Mouse (Mus musculus) heart, embryonic 14.5 days (tissue): Measurements from ENCODE around the gene Adk. TPM values are rescaled to one million over a fixed set of nuclear protein-coding genes. Genes with fewer than 3 reads are reported as not detected.
"Not testable (repeated sequence)": the region's sequence is repeated elsewhere in the genome, so short reads cannot be mapped to it uniquely, and the experiment has no call there.

Experiments
- ATAC-seq: fragments of 200-750 bp; cut with Nextera tagmentation; 2 replicates; pipeline ENCODE4 v1.8.0; 2017; ENCODE audit warnings: low read depth, moderate TSS enrichment; ENCODE audit not compliant: insufficient number of reproducible peaks, insufficient read depth, low FRiP score
- H3K27ac ChIP-seq, 2 experiments: fragments of 200-500 bp in 1 of 2; fragments of 300-500 bp in 1 of 2; sonication (generic) in 1 of 2; replicated peaks in 1 of 2; 2 replicates each; pipeline ENCODE4 v1.5.1; 2012 to 2014; ENCODE audit warnings: low read depth in 2 of 2, low read length in 2 of 2, control low read depth in 1 of 2, mild to moderate bottlenecking in 1 of 2, mixed read lengths in 1 of 2; ENCODE audit not compliant: control insufficient read depth in 1 of 2, insufficient read depth in 1 of 2
- H3K27me3 ChIP-seq: fragments of 300-500 bp; sonication (generic); 2 replicates; pipeline ENCODE4 v1.6.1; 2014; ENCODE audit warnings: mild to moderate bottlenecking, low read length, control low read depth; ENCODE audit not compliant: control insufficient read depth, insufficient read depth
- H3K36me3 ChIP-seq: fragments of 300-500 bp; sonication (generic); 2 replicates; pipeline ENCODE4 v1.6.1; 2014; ENCODE audit warnings: mild to moderate bottlenecking, control low read depth, low read length, mixed read lengths; ENCODE audit not compliant: control insufficient read depth, insufficient read depth
- H3K4me1 ChIP-seq, 2 experiments: fragments of 200-500 bp in 1 of 2; fragments of 300-500 bp in 1 of 2; sonication (generic) in 1 of 2; 2 replicates each; pipeline ENCODE4 v1.6.1; 2012 to 2014; ENCODE audit warnings: low read length in 2 of 2, control low read depth in 1 of 2, mixed read lengths in 1 of 2; ENCODE audit not compliant: control insufficient read depth in 2 of 2, insufficient read depth in 2 of 2
- H3K4me2 ChIP-seq: fragments of 300-500 bp; sonication (generic); 2 replicates; pipeline ENCODE4 v1.6.1; 2014; ENCODE audit warnings: mild to moderate bottlenecking, low read length
- H3K4me3 ChIP-seq, 2 experiments: fragments of 200-500 bp in 1 of 2; fragments of 300-500 bp in 1 of 2; sonication (generic) in 1 of 2; 2 replicates each; pipeline ENCODE4 v1.5.1; 2012 to 2014; ENCODE audit warnings: low read length in 2 of 2, mild to moderate bottlenecking in 2 of 2, control low read depth in 1 of 2, low read depth in 1 of 2, moderate library complexity in 1 of 2; ENCODE audit not compliant: control insufficient read depth in 1 of 2, insufficient read depth in 1 of 2
- H3K9ac ChIP-seq: fragments of 300-500 bp; sonication (generic); 2 replicates; pipeline ENCODE4 v1.6.1; 2014; ENCODE audit warnings: mild to moderate bottlenecking, low read length
- H3K9me3 ChIP-seq: fragments of 300-500 bp; sonication (generic); 2 replicates; pipeline ENCODE4 v1.6.1; 2016; ENCODE audit warnings: low read length, control low read depth; ENCODE audit not compliant: control insufficient read depth
- WGBS: fragments of 180-500 bp; shearing (Covaris S2); extraction: QIAGEN DNeasy Blood & Tissue Kit; methylation state at CpG from one replicate; pipeline ENCODE4 v1.1.7; 2014; 5-methylcytosine and 5-hydroxymethylcytosine counted together
- polyA plus RNA-seq: library from polyadenylated mRNA; unstranded; fragments of >200 nt; fragmentation: Nextera tagmentation; extraction: Ambion mirVana; gene quantifications from 2 replicates; pipeline ENCODE4 v1.2.1, GENCODE M21; 2014

Gene Adk
- polyA plus RNA-seq, 1 experiment from 2014 or later: 250 TPM

DNA sequence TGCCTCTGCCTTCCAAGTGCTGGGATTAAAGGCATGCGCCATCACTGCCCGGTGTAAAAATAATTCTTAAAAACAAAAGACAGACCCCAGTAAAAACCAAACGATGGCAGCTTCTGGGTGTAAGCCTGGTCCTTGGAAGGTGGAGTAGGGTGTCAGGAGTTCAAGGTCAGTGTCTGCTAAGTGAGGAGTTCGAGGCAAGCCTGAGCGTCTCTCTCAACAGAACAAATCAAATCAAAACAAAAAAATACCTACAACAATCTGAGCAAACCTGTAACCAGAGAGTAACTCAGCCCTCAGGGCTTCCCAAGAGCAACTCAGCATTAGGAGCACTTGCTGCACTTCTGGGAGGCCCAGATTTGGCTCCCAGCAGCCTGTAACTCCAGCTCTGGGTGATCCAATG, 427.8 kb downstream of the Adk start:
- no peak overlapping the region for H3K9ac ChIP-seq
- no peak overlapping the region for H3K4me2 ChIP-seq
- no peak overlapping the region for H3K4me3 ChIP-seq
- no peak for ATAC-seq
- no peaks in the 10 kb centered on the region for H3K27me3 ChIP-seq
- H3K36me3 ChIP-seq: no peaks in the 10 kb centered on the region
- WGBS: 89% methylated on average over 5 of the region's 5 CpGs
- no peak overlapping the region for H3K27ac ChIP-seq
- H3K4me1 ChIP-seq: 0 out of 4 replicates have a peak, but pooled peaks cover 0 to 4% of the 10 kb centered on the region in 2 experiments
- no peaks in the 10 kb centered on the region for H3K9me3 ChIP-seq

DNA sequence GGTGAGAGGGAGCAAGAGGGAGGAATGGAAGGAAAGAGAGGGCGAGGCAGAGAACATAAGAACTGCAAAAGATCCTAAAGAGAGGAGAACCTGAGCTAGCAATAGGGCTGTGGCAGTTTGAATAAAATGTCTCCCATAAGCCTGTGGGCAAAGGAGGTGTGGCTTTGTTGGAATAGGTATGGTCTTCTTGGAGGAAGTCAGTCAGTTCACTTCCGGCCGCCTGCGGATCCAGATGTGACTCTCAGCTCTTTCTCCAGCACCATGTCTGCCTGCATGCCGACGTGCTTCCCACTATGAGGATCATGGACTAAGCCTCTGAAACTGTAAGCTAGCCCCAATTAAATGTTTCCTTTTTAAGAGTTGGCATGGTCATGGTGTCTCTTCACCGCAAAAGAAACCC, 428.9 kb downstream of the Adk start, which contains the start of gene Kat6b:
Gene Kat6b (plus strand): TSS at position 204 of the 400 bp plus-strand sequence.
- Histone ChIP-seq H3K4me3 (no peak within 1 kb of the TSS), H3K9me3 (no peaks in the 10 kb centered on the region), H3K27ac (no peak within 1 kb of the TSS), H3K27me3 (no peaks in the 10 kb centered on the region), H3K9ac (no peak within 1 kb of the TSS), H3K4me2 (no peak within 1 kb of the TSS), H3K4me1 (no peaks in the 10 kb centered on the region), H3K36me3 (no peaks in the 10 kb centered on the region)
- no peak for ATAC-seq
- WGBS: 93% methylated on average over 7 of the region's 7 CpGs

DNA sequence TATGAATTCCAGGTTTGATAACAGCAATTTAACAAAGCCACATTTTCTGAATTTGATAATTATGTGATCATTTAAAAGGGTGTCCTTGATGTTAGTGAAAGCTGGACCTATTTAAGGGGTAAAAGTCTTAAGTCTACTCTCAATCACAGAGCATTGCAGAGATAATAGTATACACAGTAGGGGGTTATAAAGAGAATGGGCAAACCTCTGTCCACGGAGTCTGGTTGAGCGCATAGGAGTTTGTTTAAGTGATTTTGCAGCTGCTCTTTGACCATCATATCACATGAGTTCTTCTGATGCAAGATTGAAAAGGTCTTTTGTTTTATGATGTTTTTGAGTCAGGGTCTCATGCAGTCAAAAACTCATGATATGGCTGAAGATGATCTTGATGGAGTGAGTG, 431.8 kb downstream of the Adk start:
- Histone ChIP-seq H3K4me3 (no peak overlapping the region), H3K9me3 (no peaks in the 10 kb centered on the region), H3K9ac (no peak overlapping the region), H3K27me3 (no peaks in the 10 kb centered on the region), H3K27ac (no peak overlapping the region), H3K36me3 (no peaks in the 10 kb centered on the region), H3K4me2 (no peak overlapping the region), H3K4me1 (no peaks in the 10 kb centered on the region)
- no peak for ATAC-seq
- WGBS: 83% methylated on average over 2 of the region's 2 CpGs

DNA sequence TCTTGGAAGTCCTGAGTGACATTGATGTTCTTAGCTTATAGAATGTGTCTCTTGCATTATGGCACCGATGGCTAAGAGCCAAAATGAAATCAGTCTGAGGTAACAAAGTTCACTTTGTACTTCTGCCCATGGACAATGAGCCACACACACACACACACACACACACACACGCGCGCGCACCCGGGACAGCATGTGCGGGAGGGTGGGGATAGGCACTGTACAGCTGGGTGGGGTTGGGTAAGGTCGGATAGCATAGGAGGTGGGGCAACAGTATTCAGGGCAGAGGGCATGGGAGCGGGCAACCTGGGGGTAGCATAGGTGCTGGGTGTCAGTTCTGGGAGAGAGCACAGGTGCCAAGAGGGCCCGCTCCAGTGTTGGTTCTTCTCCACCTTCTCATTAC, 432.3 kb downstream of the Adk start:
- Histone ChIP-seq H3K9me3 (no peaks in the 10 kb centered on the region), H3K9ac (no peak overlapping the region), H3K4me3 (no peak overlapping the region), H3K4me1 (no peaks in the 10 kb centered on the region), H3K36me3 (no peaks in the 10 kb centered on the region), H3K4me2 (no peak overlapping the region), H3K27ac (no peak overlapping the region), H3K27me3 (no peaks in the 10 kb centered on the region)
- no peak for ATAC-seq
- WGBS: 92% methylated on average over 10 of the region's 10 CpGs

DNA sequence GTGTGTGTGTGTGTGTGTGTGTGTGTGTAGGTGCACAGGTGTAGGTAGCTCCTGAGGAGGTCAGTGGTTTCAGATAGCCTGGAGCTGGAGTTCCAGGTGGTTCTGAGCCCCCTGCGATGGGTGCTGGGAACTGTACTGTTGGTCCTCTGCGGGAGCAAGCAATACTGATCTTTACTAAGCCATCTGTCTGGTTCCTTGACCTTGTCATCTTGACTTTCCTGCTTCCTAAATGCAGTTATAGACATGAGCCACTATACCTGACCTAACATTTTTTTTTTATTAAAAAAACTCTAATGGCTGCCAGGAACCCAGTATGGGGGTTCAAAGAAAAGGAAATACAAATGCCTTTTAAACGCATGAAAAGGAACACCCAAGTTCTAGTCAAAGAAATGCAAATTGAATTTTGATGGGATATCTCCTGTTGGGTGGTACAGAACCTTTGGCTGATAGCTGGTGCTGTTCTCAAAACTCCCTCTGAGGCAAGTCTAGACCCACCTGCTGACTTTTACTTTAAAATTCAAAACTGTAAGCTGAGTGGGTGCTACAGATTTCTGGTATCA, 433.7 kb downstream of the Adk start:
- no peaks in the 10 kb centered on the region for H3K36me3 ChIP-seq
- no peak overlapping the region for H3K9ac ChIP-seq
- WGBS: 90% methylated on average over 3 of the region's 3 CpGs

DNA sequence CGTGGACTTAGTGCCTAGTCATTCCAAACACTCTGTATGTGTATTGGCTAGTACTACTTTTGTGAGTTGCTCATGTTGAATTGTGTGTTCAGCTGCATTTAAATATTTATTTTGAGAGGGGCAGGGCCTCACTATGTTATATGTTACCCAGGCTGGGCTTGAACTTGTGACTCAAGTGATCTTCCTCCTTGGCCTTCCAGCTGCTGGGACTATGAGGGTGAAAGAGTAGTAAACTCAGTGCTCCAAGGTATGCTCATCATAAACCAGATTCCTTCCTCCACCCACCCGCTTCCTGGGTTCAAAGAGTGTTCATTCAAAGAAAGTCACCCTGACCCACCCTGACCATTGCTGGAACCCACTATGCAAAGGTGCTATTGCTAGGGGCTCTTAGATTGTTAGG, 434.8 kb downstream of the Adk start:
- not testable (repeated sequence) for H3K4me2 ChIP-seq, ATAC-seq, H3K9me3 ChIP-seq, H3K9ac ChIP-seq, H3K4me3 ChIP-seq, H3K27me3 ChIP-seq, H3K36me3 ChIP-seq, H3K27ac ChIP-seq, H3K4me1 ChIP-seq
- 98% methylated on average over 2 of the region's 2 CpGs for WGBS

More for the DNA sequence above, 433.7 kb downstream of the Adk start:
- peaks cover 0 to 3% of the 10 kb centered on the region in 2 experiments; a peak in 1 of 4 replicates for H3K4me1 ChIP-seq
- no peak for ATAC-seq
- no peak overlapping the region for H3K27ac ChIP-seq
- no peaks in the 10 kb centered on the region for H3K9me3 ChIP-seq
- H3K27me3 ChIP-seq: no peaks in the 10 kb centered on the region
- no peak overlapping the region for H3K4me3 ChIP-seq
- H3K4me2 ChIP-seq: no peak overlapping the region

DNA sequence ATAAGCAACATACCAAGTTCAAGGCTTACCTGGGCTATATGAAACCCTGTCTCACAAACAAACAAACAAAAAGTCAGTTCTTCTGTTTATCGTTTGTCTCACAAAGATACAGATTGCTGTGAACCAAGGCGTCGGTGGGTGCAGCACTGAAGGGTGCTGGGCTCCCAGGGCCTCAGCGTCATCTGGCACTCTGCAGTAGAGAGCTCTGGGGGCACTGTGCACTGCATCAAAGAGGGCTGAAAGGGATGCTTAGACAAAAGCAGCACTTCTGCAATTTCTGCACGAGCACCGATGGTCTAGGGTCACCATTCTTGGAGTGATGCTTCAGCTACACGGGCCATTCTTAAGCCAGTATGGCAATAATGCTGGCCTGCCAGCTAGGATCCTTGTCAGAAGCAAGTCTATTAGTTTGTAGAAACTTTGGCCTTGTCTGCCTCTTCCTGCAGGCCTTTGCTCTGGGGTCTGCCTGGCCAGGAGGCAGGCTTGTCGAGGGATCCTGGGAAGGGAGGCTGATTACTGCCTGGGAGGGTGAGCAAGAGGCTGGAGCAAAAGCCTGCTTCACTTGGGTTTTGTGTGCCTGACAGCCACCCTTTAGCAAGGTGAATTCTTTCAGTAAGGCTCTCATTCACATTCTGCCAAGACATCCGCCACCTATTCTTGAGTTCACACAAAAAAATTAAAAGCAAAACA, 436.2 kb downstream of the Adk start:
- H3K4me2 ChIP-seq, H3K4me3 ChIP-seq, H3K9ac ChIP-seq, H3K27ac ChIP-seq, H3K9me3 ChIP-seq, ATAC-seq, H3K4me1 ChIP-seq, H3K27me3 ChIP-seq, H3K36me3 ChIP-seq: not testable (repeated sequence)
- WGBS: 83% methylated on average over 8 of the region's 9 CpGs

DNA sequence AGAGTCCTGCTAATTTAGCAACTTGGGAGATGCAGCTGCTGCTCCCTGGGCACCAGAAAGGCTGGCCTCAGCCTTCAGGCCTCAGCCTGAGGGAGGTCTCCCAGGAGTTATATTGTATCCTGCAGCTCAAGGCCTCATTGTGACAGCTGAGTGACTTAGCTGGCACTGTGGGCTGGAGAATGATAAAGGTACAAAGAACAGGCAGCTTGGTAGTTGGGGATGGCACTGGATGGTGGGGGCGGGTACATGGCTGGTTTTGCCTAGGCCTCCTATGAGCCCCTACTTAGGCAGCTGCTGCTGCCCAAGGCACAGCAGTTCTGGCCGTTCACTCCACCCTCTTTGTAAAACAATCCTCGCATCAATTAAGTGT, 436.7 kb downstream of the Adk start:
- Histone ChIP-seq H3K4me3 (no peak overlapping the region), H3K36me3 (no peaks in the 10 kb centered on the region), H3K4me2 (no peak overlapping the region), H3K27me3 (no peaks in the 10 kb centered on the region), H3K9me3 (no peaks in the 10 kb centered on the region), H3K9ac (no peak overlapping the region), H3K4me1 (peaks cover 0 to 3% of the 10 kb centered on the region in 2 experiments; a peak in 1 of 4 replicates), H3K27ac (no peak overlapping the region)
- no peak for ATAC-seq
- WGBS: 82% methylated on average over 3 of the region's 3 CpGs
